16 mouse cellular contexts compared by ENCODE assay signal in the genomic region with DNA sequence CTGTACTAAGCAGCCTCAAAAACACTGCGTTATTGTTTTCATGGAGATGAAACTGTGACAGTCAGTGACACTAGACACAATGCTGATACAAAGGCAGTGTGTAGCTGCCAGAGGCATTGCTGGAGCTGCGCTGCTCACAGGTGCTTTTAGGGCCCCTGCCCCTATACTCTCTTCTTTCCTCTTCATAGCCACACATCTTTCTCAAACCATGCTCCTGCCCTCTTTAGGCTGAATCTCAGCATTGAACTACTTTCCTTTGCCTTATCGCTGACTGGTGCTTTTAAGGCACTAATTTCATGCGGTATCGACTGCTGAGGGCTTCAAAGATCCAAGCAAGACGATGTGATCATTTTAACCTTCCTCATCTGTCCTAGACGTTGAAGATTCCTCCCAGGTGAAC. TPM values are rescaled to one million over a fixed set of nuclear protein-coding genes. Genes with fewer than 3 reads are reported as not detected.
DNase-seq lines count a peak whose midpoint lies in the region; ATAC-seq and TF ChIP-seq lines count a peak whose summit lies in the region.
"Had no signal": no experiment of that assay in that cellular context is flagged by ENCODE, and none has a peak within 500 bp of the region (broad histone marks: within the 10 kb centered on the region; RNA-seq: fewer than 3 reads in every experiment).

No protein-coding gene starts in this region.

- H3K4me3 ChIP-seq in left cerebral cortex, adult 2 months: peak overlapping the region; percentile 10; the same call in 1 of the 2 replicates
- H3K4me3 ChIP-seq: forebrain, embryonic 10.5 days; intestine, embryonic 15.5 days; kidney, embryonic 15.5 days; limb, embryonic 13.5 days; liver, embryonic 15.5 days had no signal

- intact Hi-C loops in left cerebral cortex, adult 2 months (cut with DNase I): loop anchor here (10.0 kb wide), 1 partner anchor 152 kb away; no protein-coding TSS in a partner anchor

- no peak for TF ChIP-seq POLR2A in brain, embryonic 14.5 days (IDR thresholded peaks at IDR 0.05; ENCODE audit: borderline replicate concordance, extremely low read depth, insufficient read depth, insufficient read length, poor library complexity, severe bottlenecking)

- peak; percentile 14; the same call in 1 of the 2 replicates for ATAC-seq in frontal cortex, adult (ENCODE audit: low TSS enrichment)
- ATAC-seq: intestine, embryonic 15.5 days had no signal

- TF ChIP-seq CTCF in left cerebral cortex, adult 2 months (IDR thresholded peaks at IDR 0.05): peak; percentile 33
- no peak for TF ChIP-seq CTCF in brain, embryonic 14.5 days (IDR thresholded peaks at IDR 0.05; ENCODE audit: borderline replicate concordance, extremely low read depth, insufficient read depth, insufficient read length)

- DNase-seq in frontal cortex, postnatal 14 days (ENCODE audit: low spot score in 2 of 2): no peak
- DNase-seq in left cerebral cortex, adult 2 months (ENCODE audit: extremely low spot score in 1 of 2, low spot score in 2 of 2): peak in 1 of 2 experiments; percentile 15
- DNase-seq in left cerebral cortex, adult 11 months (ENCODE audit: low spot score): no peak
- peak; percentile 58 for DNase-seq in brain, embryonic 14.5 days (ENCODE audit: low read depth)
- DNase-seq in cerebellum, postnatal 14 days: peak; percentile 38 to 56
- no peak for DNase-seq in T-cell, adult 2 months (ENCODE audit: low spot score)
- DNase-seq: gastrocnemius, postnatal 10 days; lung, postnatal 14 days; right cerebral cortex, adult 18-20 months; thymus, postnatal 4 days had no signal

- peak overlapping the region; percentile 66 for H3K27ac ChIP-seq in left cerebral cortex, adult 2 months
- H3K27ac ChIP-seq: forebrain, embryonic 10.5 days; intestine, embryonic 15.5 days; kidney, embryonic 15.5 days; limb, embryonic 13.5 days; liver, embryonic 15.5 days had no signal

RNA-seq across cellular contexts. Expression of gene Unc5c, which starts 2.5 kb away (rescaled TPM):
- total RNA-seq in left cerebral cortex, adult 2 months (2021): 10 to 100 TPM; 32.3 to 34.7 TPM
- polyA plus RNA-seq in brain, embryonic 14.5 days (2012; rRNA removed): 6.9 and 17.9 TPM in 2 replicates

Comparison
In these comparisons a context has a peak if more than half of its experiments do, and no peak if none do; other contexts are left out.
1. DNase-seq: peak in brain, embryonic 14.5 days (single experiment) and cerebellum, postnatal 14 days (2 of 2); none in frontal cortex, postnatal 14 days (0 of 2), left cerebral cortex, adult 11 months (single experiment) and T-cell, adult 2 months (single experiment).